Mouse (Mus musculus) limb, embryonic 10.5 days (tissue): ENCODE data around the gene Plppr3. TPM values are rescaled to one million over a fixed set of nuclear protein-coding genes. Genes with fewer than 3 reads are reported as not detected.

Experiments
- DNase-seq: peaks from one replicate; pipeline ENCODE4 v3.0.0-alpha.2; 2017; ENCODE audit warnings: low spot score
- H3K27ac ChIP-seq: fragments of 300-500 bp; sonication (generic); 2 replicates; pipeline ENCODE4 v1.5.1; 2016; ENCODE audit warnings: mild to moderate bottlenecking
- H3K27me3 ChIP-seq: fragments of 300-500 bp; sonication (generic); 2 replicates; pipeline ENCODE4 v1.6.1; 2016; ENCODE audit warnings: low read depth, mild to moderate bottlenecking; ENCODE audit not compliant: poor library complexity, severe bottlenecking
- H3K36me3 ChIP-seq: fragments of 300-500 bp; sonication (generic); 2 replicates; pipeline ENCODE4 v1.6.1; 2016; ENCODE audit warnings: mild to moderate bottlenecking, moderate library complexity
- H3K4me1 ChIP-seq: fragments of 300-500 bp; sonication (generic); 2 replicates; pipeline ENCODE4 v1.6.1; 2016
- H3K4me3 ChIP-seq: fragments of 300-500 bp; sonication (generic); 2 replicates; pipeline ENCODE4 v1.5.1; 2016; ENCODE audit warnings: mild to moderate bottlenecking, moderate library complexity
- H3K9me3 ChIP-seq: fragments of 300-500 bp; sonication (generic); replicated peaks from 2 replicates; pipeline ENCODE4 v1.6.1; 2016; ENCODE audit warnings: mild to moderate bottlenecking
- WGBS: fragments of 180-500 bp; shearing (Covaris S2); methylation state at CpG from one replicate; pipeline ENCODE4 v1.1.7; 2016; 5-methylcytosine and 5-hydroxymethylcytosine counted together
- polyA plus RNA-seq: library from polyadenylated mRNA; unstranded; fragments of >200 nt; fragmentation: Nextera tagmentation; extraction: Ambion mirVana; gene quantifications from 2 replicates; pipeline ENCODE4 v1.2.1, GENCODE M21; 2016

Gene Plppr3
- polyA plus RNA-seq, 1 experiment from 2014 or later: 140 TPM

DNA sequence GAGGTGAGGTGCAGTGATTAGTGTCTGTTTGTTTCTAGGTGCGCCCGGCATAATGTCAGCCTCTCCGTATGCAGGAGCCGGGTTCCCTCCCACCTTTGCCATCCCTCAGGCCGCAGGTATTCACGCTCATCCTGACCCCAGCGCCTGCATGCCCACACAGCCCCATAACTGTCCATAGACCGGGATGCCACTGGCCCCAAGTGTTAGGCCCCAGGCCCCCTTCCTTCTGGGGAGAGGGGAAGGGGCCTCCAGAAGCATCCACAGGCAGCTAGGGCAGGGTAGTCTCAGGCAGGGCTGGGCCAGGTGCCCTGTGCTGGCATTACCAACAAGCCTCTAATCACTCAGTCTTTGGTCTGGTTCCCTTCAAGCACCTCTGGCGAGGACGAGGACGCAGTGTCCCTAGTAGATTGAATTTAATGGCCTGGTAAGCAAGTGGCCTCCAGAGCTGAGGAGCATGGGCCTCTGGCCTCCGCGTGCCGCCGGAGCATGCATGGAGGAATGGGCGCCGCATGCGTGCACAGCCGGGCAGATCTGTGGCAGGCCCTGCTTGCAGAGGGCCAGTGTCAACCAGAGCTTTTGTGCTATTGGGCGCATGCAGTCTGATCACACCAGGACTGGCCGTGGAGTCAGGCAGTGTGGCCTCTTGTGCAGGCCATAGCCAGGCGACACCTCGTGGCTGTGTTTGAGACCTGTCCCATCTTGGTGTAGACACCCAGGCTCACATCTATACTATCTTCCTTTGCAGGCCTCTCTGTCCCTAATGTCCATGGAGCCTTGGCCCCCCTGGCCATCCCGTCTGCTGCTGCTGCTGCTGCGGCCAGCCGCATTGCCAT lies 14.1 kb downstream of the Plppr3 start:
- peaks cover 96% of the 10 kb centered on the region for H3K36me3 ChIP-seq
- peak overlapping the region; percentile 2; the same call in 1 of the 2 replicates for H3K4me3 ChIP-seq
- no peak for DNase-seq
- peaks cover 46% of the 10 kb centered on the region for H3K4me1 ChIP-seq
- WGBS: 91% methylated on average over 26 of the region's 26 CpGs
- no peaks in the 10 kb centered on the region for H3K9me3 ChIP-seq
- no peak overlapping the region for H3K27ac ChIP-seq
- no peaks in the 10 kb centered on the region for H3K27me3 ChIP-seq

DNA sequence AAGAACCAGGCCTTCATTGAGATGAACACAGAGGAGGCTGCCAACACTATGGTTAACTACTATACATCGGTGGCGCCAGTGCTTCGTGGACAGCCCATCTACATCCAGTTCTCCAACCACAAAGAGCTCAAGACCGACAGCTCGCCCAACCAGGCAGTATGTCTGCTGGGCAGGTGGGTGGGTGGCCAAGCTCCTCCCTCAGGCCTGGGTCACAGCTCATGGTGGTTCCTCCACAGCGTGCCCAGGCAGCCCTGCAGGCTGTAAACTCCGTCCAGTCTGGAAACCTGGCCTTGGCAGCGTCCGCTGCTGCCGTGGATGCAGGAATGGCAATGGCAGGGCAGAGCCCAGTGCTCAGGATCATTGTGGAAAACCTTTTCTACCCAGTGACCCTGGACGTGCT lies 15.3 kb downstream of the Plppr3 start:
- H3K27ac ChIP-seq: no peak overlapping the region
- H3K36me3 ChIP-seq: peaks cover 84% of the 10 kb centered on the region
- 91% methylated on average over 11 of the region's 11 CpGs for WGBS
- peak overlapping the region; percentile 10; the same call in 1 of the 2 replicates for H3K4me3 ChIP-seq
- no peaks in the 10 kb centered on the region for H3K9me3 ChIP-seq
- no peaks in the 10 kb centered on the region for H3K27me3 ChIP-seq
- DNase-seq: no peak
- peaks cover 47% of the 10 kb centered on the region for H3K4me1 ChIP-seq

DNA sequence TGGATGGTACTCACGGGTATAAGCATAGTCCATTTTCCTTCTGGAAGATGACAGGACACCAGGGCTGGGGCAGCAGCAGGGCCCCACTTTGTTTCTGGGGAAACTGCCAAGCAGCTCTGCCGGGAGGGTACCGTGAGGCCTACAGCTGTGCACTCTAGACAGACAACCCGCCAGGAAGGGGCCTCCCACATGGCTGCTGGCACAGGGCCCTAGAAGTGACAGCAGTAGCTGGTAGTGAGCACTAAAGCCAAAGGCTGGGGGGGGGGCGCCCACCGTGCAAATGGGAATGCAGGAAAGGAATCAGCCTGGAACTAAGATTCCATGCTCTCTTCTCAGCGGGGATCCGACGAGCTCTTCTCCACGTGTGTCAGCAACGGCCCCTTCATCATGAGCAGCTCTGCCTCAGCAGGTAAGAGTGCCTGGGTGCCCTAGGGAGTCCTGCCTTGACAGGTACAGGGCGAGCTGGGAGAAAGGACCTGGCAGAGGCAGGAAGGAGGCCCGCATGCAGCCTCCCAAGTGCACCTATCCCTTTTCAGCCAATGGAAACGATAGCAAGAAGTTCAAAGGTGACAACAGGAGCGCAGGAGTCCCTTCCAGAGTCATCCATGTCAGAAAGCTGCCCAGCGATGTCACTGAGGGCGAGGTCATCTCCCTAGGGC lies 15.9 kb downstream of the Plppr3 start:
- H3K36me3 ChIP-seq: peaks cover 78% of the 10 kb centered on the region
- no peak for DNase-seq
- peaks cover 47% of the 10 kb centered on the region for H3K4me1 ChIP-seq
- H3K27ac ChIP-seq: no peak overlapping the region
- peak overlapping the region; percentile 99; the same call in 1 of the 2 replicates for H3K4me3 ChIP-seq
- H3K9me3 ChIP-seq: no peaks in the 10 kb centered on the region
- H3K27me3 ChIP-seq: no peaks in the 10 kb centered on the region
- 83% methylated on average over 17 of the region's 17 CpGs for WGBS

DNA sequence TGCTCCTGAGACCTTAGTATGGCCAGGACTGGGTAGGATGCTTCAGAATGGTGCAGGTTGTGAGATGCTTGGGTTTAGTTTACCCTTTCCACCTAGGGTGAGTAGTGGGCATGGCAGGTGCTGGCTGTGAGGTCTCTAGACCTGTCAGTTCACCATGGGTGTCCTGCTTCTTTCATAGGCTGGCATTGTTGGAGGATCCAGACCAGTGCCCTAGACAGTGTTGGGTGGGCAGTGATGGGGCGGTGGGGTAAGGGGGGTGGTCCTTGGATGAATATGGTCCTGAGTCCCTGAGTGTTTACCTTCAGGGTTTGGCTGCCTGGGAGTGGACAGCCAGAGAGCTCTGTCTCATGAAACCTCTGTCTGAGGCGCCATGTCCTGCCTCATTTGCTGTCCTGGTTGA lies 16.5 kb downstream of the Plppr3 start:
- Histone ChIP-seq H3K4me3 (peak overlapping the region; percentile 99), H3K36me3 (peaks cover 72% of the 10 kb centered on the region), H3K27ac (no peak overlapping the region), H3K4me1 (peaks cover 53% of the 10 kb centered on the region), H3K27me3 (no peaks in the 10 kb centered on the region), H3K9me3 (no peaks in the 10 kb centered on the region)
- DNase-seq: no peak
- WGBS: 77% methylated on average over 2 of the region's 2 CpGs

DNA sequence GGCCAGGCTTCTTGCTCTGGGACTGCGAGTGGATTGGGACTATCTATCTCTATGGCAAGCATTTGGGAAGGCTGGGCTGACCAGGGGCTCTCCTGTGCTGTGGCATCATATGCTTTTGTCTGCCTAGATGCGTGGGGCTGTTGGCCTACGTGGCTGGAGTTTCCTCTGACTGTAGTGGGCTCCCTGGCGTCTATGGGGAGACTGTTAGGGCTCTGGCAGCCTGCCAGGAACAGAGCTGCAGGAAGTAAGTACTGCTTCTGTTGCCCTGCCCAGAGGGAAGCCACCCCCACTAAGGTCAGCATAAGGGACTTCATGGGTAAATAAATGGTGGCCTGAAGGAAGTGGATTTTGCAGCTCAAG lies 17.0 kb downstream of the Plppr3 start:
- H3K27ac ChIP-seq: no peak overlapping the region
- H3K27me3 ChIP-seq: no peaks in the 10 kb centered on the region
- no peak for DNase-seq
- H3K9me3 ChIP-seq: no peaks in the 10 kb centered on the region
- peaks cover 58% of the 10 kb centered on the region for H3K4me1 ChIP-seq
- peaks cover 67% of the 10 kb centered on the region for H3K36me3 ChIP-seq
- WGBS: 76% methylated on average over 4 of the region's 4 CpGs
- peak overlapping the region; percentile 99 for H3K4me3 ChIP-seq

DNA sequence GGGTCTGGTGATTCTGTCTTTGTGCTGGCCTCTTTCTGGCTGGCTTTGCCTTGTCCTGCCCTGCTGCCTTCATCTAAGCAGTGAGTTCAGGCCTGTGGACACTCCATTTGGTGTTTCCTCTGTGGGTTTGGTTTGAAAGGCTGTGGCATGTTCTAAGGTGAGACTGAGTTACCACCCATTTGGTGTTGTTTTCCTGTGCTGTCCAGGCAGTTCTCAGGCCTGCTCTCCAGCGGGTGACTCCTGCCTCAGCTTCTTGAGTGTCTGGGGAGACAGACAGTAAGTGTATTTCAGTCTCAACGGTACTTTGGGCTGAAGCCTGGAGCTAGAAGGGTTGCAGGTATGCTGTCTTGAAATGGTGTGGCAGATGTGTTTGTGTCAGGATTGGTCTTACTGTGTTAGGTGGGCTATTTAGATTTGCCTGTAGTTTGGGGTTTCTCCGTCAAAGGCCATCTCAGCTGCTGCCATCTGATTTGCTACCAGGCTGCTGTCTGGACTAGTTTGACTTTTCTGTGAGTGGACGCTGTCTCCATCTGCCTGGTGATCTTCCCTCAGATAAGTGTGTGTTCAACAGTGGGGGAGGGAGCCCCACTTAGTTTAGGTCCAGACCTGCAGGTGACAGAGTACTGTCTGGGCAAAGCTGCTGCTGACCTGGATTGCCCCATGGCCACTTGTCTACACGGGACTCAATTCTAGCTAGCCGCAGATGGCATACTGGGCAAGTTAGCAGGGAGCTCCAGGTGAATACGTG lies 17.6 kb downstream of the Plppr3 start:
- WGBS: 77% methylated on average over 7 of the region's 7 CpGs
- peaks cover 63% of the 10 kb centered on the region for H3K4me1 ChIP-seq
- H3K27ac ChIP-seq: peak overlapping the region; percentile 14; the same call in 1 of the 2 replicates

DNA sequence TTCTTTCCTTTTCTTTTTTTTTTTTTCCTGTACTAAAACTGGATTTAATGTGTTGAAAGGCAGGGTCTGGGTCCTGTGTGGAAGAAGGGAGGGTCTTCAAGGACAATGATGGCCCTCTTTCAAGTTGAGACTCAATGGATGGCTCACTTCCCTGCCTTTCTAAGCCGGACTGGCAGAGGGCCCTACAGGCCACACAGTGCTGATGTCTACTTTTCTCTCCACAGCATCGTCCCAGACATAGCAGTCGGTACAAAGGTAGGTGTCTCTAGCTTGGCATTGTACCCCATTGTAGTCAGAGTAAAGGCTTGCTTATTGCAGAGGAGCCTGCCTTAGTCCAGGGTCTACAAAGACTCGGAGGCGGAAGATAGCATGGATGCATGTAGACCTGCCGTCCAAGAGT lies 18.2 kb downstream of the Plppr3 start:
- Histone ChIP-seq H3K36me3 (peaks cover 56% of the 10 kb centered on the region), H3K27ac (peak overlapping the region; percentile 14; the same call in 1 of the 2 replicates), H3K4me3 (peak overlapping the region; percentile 99), H3K27me3 (no peaks in the 10 kb centered on the region), H3K4me1 (peaks cover 69% of the 10 kb centered on the region), H3K9me3 (no peaks in the 10 kb centered on the region)
- WGBS: 67% methylated on average over 6 of the region's 6 CpGs
- DNase-seq: no peak

More for the DNA sequence above, 17.6 kb downstream of the Plppr3 start:
- Histone ChIP-seq H3K36me3 (peaks cover 62% of the 10 kb centered on the region), H3K27me3 (no peaks in the 10 kb centered on the region), H3K9me3 (no peaks in the 10 kb centered on the region), H3K4me3 (peak overlapping the region; percentile 99)
- no peak for DNase-seq

DNA sequence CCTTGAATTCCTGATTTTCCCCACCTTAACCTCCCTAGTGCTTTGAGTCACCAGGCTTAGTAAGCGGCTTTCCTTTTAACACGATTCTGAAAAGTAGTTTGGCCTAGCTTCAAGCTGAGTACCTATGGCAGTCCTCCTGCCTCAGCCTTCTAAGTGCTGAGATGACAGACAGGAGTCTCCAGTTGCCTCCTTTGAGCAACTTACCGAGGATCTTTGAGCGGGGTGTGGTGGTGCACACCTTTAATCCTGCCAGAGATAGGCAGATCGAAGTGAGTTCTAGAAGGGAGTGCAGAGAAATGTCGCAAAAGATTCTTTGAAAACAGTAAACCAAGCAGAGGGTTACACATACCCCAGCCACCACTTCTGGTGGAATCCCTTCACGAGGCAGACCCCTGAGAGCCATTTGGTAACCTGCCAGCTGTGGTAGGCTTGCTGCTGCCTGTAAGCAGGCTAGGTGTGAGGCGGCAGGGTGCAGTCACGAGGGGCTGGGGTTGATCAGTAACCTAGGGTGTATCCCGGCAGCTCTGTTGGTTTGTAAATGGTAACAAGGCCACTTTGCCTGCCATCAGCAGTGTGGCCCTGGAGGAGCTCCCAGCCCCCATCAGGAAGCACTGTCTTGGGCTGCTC lies 18.8 kb downstream of the Plppr3 start:
- H3K4me1 ChIP-seq: peaks cover 66% of the 10 kb centered on the region
- H3K4me3 ChIP-seq: peak overlapping the region; percentile 99
- 3% methylated on average over 10 of the region's 10 CpGs for WGBS
- no peaks in the 10 kb centered on the region for H3K27me3 ChIP-seq
- H3K27ac ChIP-seq: peak overlapping the region; percentile 100
- peaks cover 49% of the 10 kb centered on the region for H3K36me3 ChIP-seq
- DNase-seq: no peak
- H3K9me3 ChIP-seq: no peaks in the 10 kb centered on the region

DNA sequence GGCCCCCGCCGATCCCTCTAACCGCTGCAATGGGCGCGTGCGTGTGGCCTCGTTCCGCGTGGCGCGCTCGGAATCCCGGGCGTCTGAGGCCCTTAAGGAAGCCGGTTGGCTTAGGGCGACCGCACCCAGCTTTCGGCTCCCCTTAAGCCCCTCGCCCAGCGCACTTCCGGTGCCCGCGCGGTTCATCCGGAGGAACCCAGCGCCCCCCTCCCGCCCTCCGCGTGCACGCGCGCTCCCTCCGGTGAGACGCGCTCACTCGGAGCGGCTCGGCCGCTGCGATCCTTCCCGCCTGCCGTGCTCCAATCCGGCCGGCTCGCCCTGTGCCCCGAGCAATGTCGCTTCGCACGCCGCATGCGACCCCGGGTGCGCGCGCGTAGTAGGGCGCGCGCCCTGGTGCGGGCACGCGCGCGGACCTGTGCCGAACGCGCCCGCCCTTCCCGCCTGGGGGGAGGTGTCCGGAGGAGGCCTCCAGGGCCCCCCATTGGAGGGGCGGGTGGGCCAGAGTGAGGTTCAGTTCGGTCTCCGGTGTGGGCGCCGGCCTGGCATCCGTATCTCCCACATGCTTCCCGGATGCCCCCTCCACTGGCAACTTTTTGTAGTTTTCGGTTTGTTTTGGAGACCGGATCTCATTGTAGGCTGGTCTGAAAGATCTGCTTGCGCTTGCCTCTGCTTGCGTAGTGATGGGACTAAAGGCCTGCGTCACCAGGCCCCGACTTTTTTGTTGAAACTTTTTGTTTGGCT lies 19.5 kb downstream of the Plppr3 start:
- Histone ChIP-seq H3K4me1 (peaks cover 63% of the 10 kb centered on the region), H3K27me3 (no peaks in the 10 kb centered on the region), H3K4me3 (peak overlapping the region; percentile 99), H3K36me3 (peaks cover 44% of the 10 kb centered on the region), H3K9me3 (no peaks in the 10 kb centered on the region), H3K27ac (peak overlapping the region; percentile 100)
- under 1% methylated on average over 83 of the region's 83 CpGs for WGBS
- peak; percentile 84 for DNase-seq

DNA sequence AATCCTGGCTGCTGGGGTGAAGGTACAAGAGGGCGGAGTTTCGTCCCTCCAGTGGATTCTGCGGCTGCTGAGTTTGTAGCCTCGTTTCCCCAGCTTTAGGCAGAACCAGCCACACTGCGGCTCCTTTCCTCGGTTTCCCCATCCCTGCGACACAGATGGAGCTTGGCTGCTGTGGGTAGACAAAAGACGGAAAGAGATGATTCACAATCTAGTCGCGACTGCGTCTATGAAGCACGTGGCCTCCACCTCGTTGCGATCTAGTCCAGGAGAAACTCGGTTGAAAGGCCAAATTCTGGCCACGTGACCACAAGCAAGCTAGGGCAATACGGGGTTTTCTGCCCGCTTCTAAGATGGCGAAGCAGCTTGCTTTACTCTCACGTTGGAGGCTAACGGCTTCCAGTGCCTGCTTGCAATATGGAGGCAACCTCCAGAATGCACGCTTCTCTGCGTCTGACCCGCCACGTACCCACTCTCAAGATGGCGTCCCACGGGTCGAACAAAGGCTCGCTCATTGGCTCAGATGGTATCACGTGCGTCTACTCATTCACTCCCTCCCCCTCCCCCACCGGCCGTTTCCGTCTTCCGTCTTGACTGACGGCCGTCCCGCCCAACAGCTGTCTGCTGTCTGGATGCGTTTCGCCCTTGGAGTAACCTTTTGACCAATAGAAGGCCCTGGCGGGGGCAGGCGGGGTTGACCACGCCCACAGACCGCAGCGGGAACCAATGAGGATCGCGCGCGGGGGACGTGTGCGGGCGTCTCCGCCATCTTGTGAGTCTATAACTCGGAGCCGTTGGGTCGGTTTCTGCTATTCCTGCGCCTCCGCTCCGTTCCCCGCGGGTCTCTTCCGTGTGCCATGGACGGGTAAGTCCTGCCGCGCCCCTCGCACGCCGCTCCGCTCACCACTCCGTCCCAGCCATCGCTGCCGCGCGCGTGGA lies 20.3 kb downstream of the Plppr3 start, which contains the start of gene Ptbp1:
Gene Ptbp1, plus strand, starts transcription at position 568 of the 936 bp plus-strand sequence.
- H3K4me1 ChIP-seq: peaks cover 62% of the 10 kb centered on the region
- H3K27me3 ChIP-seq: no peaks in the 10 kb centered on the region
- under 1% methylated on average over 75 of the region's 75 CpGs for WGBS
- H3K36me3 ChIP-seq: peaks cover 36% of the 10 kb centered on the region
- peak within 1 kb of the TSS; percentile 100 for H3K27ac ChIP-seq
- no peaks in the 10 kb centered on the region for H3K9me3 ChIP-seq
- H3K4me3 ChIP-seq: peak within 1 kb of the TSS; percentile 99
- DNase-seq: peak; percentile 100

DNA sequence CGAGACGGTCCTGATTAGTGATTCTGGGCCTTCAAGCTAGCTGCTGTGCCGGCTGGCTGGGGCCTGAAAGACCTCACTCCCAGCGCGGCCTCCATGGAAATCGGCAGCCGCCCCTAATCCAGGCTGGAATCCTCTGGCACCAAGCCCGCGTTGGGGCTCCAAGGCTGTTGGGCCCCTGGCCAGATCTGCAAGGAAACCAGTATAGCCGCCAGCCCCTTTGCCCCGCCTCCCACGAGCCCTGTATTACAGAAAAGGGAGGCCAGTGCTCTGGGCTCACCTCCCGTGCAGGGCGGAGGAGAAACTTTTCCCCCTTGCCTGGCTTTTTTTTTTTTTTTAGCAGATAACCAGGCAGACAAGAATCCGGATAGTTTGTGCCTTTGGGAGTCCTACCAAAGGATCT lies 21.0 kb downstream of the Plppr3 start:
- Histone ChIP-seq H3K4me1 (peaks cover 59% of the 10 kb centered on the region), H3K27ac (peak overlapping the region; percentile 100), H3K27me3 (no peaks in the 10 kb centered on the region), H3K4me3 (peak overlapping the region; percentile 99), H3K9me3 (no peaks in the 10 kb centered on the region), H3K36me3 (peaks cover 29% of the 10 kb centered on the region)
- DNase-seq: peak; percentile 83
- whole genome bisulfite sequencing: 2% methylated on average over 15 of the region's 15 CpGs
